Mouse (Mus musculus): ENCODE measurements at regions not wholly inside any gene's neighbourhood (a gene's known extent, or its start where the extent isn't known, plus 50 kb on each side); places are given as distances from the start of the nearest gene placed in this dataset.
"Not testable (repeated sequence)": the region's sequence is repeated elsewhere in the genome, so short reads cannot be mapped to it uniquely, and the experiment has no call there.

DNA sequence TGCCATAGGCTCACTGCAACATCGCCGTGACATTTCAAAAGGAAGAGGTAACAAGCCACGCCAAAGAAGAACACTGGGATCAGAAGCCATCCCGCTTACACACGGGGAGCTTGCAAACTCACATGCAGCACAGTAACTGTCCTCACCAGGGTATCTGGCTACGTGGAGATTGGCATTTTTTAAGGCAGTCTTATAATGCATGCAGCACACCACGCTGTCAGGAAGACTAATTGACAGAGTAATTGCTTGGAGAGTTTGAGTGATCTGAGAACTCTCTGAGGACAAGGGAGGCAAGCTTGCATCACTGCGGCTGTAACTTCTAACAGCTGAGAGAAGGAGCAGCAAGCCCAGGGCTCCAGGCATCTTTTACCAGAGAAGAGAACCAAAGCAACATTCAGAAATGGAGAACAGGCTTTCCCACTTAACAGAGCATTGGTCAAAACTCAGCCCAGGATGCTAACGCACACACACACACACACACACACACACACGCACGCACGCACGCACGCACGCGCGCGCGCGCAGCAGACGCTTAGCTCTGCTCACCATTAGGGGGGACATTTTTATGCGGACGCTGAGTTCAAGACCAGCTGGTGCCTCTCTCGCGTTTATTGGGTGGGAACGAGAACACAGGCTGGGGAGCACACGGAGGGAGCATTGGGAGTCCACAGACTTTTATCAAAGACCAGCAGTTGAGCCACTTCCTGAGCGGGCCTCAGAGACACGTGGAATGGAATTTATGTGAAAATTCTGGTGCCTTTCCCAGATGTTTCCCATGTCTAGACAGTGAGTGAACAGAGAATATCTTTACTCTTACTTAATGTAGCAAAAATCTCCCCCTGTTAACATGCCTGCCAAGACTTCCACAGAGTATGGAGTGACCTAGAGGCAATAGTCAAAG lies 66.6 kb downstream of the 1700129C05Rik start:
- no peak for DNase-seq (ENCODE audit: low spot score)

DNA sequence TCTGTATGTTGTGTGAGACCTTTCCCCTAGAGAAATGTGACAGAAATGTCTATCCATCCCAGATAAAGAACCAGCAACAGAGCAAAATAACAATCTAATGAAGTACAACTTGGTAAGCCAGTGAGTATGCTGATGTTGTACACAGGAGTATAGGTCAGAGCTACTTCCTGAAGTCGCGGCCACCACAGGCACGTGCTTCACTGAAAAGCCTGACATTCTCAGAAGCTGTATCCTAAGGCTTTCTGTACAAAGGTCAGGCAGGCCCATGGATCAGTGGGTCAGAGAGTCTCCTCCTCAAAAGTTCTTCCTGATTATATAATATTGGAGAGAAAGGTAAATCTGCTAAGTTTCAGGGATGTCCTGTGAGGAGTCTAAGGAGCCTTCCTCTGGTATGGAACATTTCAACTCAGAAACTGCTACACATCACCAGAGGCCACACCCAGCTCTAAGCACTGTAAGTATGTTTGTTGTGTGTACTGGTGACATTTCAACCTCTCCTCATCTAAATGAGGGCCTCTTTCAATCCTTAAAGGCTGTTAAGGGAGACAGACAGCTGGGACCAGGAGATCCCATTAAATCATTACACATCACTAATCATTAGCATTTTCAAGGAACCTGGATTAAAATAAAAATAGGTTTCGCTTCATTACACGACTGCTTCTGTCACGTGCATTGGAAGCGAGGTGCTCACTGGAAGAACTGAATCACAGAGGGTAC lies 70.2 kb downstream of the 1700129C05Rik start:
- DNase-seq (ENCODE audit: low spot score): no peak

- no peak for DNase-seq (ENCODE audit: low spot score)
Observed at GRCm38 (mm10) chr14:59070056-59070455, 72.6 kb downstream of the 1700129C05Rik start.

DNA sequence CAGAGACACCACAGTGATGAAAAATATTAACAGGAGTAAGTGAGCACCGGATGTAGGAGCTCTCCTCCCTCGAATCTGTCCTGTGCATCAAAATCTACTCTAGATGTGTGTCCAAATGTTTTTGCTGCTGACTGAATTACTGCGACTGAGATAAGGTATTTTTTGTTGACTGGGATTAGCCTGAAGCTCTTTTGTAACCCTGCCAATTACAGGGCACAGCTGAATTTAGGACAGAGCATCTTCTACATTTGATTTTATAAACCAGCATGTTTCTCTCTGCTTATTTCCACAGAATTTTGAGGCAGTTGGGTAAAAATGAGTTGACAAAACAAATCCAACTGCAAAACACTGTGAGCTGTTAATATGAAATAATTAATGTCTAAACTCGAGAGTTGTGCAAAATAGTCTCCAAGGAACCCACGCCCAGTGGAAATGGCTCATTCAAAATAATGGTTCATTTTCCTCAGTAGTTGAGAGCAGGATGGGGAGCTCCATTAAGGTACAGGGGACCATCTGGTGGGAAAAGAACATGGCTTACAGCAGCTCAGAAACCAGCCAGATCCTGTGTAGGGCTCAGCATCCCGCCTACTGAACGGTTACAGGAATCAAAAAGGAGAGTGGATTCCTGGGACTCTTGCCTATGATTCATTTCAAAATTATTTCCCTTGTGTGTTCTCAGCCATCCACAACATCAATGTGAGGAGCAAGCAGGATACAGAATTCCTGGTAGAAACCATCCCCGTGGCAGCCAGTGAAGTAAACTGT lies 76.1 kb downstream of the 1700129C05Rik start:
- no peak for DNase-seq (ENCODE audit: low spot score)

DNA sequence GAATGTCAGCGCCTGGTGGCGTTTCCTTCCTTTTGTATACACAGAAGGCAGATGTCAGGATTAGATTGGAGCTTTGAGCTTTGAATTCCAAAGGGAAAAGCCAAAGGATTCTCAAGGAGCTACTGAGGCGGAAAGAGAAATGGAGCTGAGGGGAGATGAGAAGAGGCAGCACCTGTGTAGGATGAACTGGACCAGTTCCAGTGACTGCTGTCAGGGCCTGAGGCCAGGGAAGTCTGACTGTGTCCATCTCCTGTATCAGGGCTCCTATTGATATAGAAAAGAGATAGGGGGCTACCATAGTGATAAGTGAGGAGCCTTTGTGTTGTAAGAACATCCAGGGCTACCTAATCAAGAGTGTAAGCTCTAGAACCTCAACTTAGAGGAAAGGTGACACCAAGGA lies 79.5 kb downstream of the 1700129C05Rik start:
- no peak for DNase-seq (ENCODE audit: low spot score)

- no peak for DNase-seq (ENCODE audit: low spot score)
Observed at GRCm38 (mm10) chr14:59056832-59057231, 85.9 kb downstream of the 1700129C05Rik start.

GRCm38 (mm10) chr14:59055283-59055682 lies 87.4 kb downstream of the 1700129C05Rik start:
- no peak for DNase-seq (ENCODE audit: low spot score)

GRCm38 (mm10) chr14:59052421-59052820 lies 90.3 kb downstream of the 1700129C05Rik start:
- DNase-seq (ENCODE audit: low spot score): no peak

DNA sequence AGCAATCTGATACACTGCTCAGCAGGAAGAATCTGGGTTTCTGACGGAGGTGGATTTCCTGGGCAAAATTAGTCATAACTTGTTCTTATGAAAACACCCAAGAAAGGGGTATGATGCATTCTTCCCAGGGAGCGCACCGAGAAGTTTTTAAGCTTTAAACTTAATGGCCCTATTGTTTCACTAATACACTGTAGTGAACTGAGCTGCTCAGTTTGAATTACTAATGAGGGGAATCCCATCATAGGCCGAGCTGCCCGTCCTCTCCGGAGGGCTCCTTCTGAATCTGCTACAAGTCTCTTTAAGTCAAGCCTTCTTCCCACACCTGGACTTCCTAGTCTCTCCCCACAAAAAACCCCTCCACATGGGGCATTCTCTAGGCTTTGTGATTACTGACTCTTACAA lies 91.2 kb downstream of the 1700129C05Rik start:
- DNase-seq (ENCODE audit: low spot score): no peak

GRCm38 (mm10) chr14:59045687-59046086 lies 97.0 kb downstream of the 1700129C05Rik start:
- no peak for DNase-seq (ENCODE audit: low spot score)

- no peak for DNase-seq (ENCODE audit: low spot score)
Observed at GRCm38 (mm10) chr14:59045235-59045634, 97.5 kb downstream of the 1700129C05Rik start.

DNA sequence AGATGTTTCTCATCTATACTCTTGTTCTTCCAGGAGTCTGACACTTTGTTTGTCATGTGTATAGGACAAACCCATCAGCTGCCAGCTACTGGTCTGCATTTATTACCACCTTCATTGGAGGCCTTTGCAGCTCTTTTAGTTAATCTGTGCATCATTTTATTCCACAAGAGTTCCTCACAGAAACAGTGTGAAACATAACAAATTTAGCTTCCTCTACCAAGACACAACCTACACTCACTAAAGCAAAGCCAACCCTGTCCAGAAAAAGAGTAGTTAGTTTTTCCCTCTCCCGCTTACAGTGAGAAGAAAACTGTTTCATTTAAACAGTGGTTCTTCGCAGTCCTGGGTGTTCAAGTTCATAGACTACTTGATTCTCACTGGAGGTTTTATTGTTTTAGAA lies 100.5 kb downstream of the 1700129C05Rik start:
- no peak for DNase-seq (ENCODE audit: low spot score)

DNA sequence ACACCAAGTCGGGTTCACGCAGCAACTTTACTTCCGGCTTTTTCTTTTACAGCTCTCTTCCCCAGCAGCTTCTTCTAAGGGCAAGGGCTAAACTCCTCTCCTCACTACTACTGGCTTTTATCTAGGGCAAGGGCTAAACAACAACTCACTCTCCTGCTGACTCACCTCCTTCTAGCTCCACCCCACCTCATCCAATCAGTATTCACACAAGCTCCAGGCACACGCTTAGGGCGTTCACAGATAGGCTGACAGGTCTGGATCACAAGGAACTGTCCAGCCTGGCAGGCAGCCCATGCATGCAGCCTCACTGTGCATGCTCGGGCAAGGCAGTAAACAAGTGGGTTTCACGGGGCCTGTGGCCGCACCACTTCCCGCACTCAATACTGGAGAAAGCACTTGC lies 116.9 kb downstream of the 1700129C05Rik start:
- not testable (repeated sequence) for DNase-seq (ENCODE audit: low spot score)

DNA sequence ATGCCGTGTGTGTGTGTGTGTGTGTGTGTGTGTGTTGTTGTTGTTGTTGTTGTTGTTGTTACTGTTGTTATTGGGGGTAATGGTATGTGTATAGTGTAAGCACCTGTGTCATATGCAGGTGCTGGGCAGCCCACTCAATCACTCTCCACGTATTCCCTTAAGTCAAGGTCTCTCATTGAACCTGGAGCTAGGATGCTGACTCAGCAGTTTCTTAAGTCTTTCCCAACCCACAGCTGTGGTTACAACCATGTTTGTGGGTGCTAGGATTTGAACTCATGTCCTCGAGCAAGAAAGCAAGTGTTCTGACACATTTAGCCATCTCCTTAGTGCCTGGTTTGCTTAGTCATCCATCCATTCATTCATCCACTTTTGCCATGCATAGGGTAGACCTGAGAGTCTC lies 133.2 kb downstream of the 1700129C05Rik start:
- DNase-seq (ENCODE audit: low spot score): no peak

DNA sequence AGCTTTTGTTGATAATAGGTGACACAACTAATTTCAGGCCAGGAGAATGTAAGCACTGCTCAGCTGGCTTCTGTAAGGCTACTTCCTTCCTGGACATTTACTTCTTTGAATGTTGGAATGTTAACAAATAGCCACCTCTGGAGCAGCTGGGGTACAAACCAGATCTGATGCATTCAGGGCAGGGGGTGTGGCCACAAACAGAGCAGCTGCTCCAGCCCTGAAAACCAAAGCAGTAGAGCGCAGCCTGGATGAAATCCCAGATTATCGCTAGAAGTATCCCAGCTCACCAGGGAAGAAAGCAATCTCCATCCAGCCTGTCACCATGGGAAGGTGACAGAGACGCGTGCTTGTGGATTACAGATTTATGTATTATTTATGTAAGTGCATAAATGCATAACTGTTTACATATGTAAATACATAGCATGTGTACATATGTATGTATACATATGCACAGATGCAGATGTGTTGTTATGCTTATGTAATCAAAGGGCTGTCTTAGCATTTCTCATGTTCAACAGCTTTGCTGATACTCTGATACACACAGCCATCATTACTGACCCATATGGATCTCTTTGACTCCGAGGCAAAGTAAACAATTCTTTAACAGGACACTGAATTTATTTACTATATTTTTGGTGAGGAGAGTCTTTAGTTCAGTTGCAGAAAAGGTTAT lies 143.5 kb downstream of the 1700129C05Rik start:
- no peak for DNase-seq (ENCODE audit: low spot score)

- no peak for DNase-seq (ENCODE audit: low spot score)
Observed at GRCm38 (mm10) chr14:58994994-58995393, 147.7 kb downstream of the 1700129C05Rik start.

DNA sequence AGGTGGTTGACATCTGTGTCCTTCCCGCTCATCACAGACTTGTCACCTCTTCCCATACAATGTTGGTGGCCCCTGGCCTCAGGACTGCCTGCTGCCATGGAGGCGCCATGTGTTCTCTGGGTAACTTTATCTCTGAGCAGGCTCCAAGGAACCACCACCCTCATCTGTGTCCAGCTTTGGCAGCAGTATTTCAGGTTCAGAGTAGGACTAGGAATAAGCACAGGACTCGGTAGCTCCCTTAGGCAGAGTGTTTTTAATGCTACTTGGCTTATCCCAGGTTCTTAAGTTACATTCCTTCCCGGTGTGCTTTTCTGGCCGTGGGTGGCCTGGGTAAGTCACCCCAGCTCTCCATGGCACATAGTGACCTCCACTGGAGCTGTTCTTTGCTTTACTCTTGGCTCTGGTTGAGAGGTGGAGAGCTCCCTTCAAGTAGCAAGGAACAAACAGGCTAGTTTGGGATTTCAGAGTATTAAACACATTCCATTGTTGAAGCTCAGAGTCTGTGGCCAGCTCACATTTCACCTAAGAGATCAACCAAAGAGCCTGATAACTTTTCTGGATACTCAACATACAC lies 153.0 kb downstream of the 1700129C05Rik start:
- no peak for DNase-seq (ENCODE audit: low spot score)

DNA sequence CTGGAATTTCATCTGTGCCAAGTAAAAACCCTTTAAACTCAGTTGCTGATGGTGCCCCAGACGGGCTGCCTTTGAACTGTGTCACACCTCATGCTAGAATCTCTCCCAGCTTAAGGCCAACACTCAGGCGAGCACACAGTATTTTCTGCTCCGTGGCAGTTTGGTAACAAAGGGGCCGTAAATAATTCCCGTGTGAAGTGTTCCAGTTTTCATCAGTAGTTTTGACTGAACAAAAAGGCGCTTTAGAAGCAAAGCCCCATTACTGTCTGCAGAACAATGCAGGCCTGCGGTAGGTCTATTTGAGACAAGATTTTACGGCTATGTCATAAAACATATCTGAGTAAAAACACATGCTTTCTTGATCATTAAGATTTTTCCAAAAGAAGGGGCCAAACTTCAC lies 155.0 kb downstream of the 1700129C05Rik start:
- DNase-seq (ENCODE audit: low spot score): no peak

DNA sequence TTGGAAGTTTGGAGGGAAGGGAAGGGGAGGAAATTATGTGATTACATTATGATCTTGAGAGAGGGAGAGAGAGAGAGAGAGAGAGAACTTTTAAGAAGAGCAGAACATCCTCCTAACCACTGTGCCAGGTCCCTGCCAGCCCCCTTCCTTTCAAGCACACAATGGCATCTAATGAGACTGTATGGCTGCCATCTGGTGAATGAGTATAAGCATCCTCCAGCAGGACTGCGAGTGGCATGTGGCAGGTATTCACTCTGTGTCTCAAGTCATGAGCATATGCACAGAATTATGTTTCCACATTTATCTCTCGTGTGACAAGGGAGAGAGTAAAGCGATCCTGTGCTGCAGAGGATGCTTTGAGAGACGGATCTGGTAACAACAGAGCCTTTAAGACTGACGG lies 156.9 kb downstream of the 1700129C05Rik start:
- no peak for DNase-seq (ENCODE audit: low spot score)

DNA sequence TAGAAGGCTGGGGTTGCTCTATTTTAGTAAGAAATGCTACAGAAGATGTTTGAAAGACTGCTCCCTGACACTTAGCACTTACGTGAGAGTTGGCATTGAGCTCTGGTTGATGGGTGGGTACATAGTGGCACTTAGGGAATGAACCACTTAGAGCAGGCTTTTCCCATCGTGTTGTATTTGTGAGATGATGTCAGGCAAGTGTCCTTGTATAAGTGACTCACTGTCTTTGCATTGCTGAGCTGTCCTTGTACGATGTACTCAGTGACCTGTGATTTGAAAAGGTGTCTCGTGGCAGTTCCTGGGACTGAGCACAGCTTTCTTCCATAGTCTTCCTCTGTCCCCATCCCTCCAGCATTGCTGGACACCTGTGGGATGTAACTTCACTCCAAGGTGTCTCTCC lies 165.9 kb downstream of the 1700129C05Rik start:
- no peak for DNase-seq (ENCODE audit: low spot score)

DNA sequence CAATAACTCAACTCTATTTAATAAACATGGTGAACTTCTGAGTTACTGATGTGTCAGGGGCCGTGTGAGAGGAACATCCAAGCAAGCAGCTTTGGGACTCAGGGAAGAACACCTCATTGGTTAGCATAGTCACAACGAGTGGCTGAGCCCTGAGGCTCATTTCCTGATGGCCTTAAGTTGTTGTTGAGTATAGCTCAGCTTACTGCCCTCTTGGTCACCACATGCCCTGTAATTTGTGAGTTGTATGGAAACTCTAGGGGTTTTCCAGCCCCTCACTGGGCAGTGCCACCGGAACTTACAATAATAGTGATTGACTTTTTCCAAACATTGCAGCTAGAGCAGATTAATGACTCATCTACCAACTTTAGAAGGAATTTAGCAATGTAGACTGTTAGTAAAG lies 173.4 kb downstream of the 1700129C05Rik start:
- DNase-seq (ENCODE audit: low spot score): no peak
